Mouse (Mus musculus): ENCODE data around the gene Rec114. TPM values are rescaled to one million over a fixed set of nuclear protein-coding genes. Genes with fewer than 3 reads are reported as not detected.

Gene Rec114
- polyA plus RNA-seq, 1 experiment from 2014 or later: 1.0 TPM

DNA sequence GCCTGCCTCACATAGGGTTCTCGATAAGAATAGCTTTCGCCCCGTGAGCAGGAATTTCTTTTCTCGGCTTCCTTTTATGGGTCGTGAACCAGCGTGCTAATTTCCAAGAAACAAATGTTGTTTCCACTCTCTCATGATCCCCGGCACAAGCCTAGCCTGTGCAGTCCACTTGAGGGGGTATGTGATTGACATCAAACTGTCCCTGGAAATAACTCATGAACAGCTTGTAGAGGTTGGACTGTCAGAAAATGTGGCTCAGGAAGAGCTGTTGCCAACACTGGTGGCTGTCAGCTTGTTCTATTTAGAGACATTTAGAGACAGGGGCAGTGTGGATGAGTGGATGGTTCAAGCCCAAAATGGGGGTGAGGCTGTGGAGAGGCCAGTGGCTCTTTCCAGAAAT, 15.0 kb upstream of the Rec114 start:
- H3K9ac ChIP-seq (ENCODE audit: low read length): no peak overlapping the region
- DNase-seq (ENCODE audit: low spot score, missing footprints) (no peak), ATAC-seq (ENCODE audit: low FRiP score) (no peak)

GRCm38 (mm10) chr9:58756371-58757132, 12.8 kb upstream of the Rec114 start:
- Histone ChIP-seq H3K4me3 (ENCODE audit: low read depth, low read length) (no peak overlapping the region), H3K9me3 (ENCODE audit: control insufficient read depth, low read length) (no peaks in the 10 kb centered on the region), H3K4me1 (ENCODE audit: control insufficient read depth, insufficient read depth, low read length) (no peaks in the 10 kb centered on the region), H3K36me3 (ENCODE audit: control insufficient read depth, insufficient read depth, low read length) (no peaks in the 10 kb centered on the region), H3K4me2 (no peak overlapping the region), H3K27me3 (ENCODE audit: control insufficient read depth, insufficient read depth, low read length) (no peaks in the 10 kb centered on the region), H3K9ac (ENCODE audit: low read length) (no peak overlapping the region), H3K27ac (ENCODE audit: low read depth, low read length) (no peak overlapping the region)
- no peak for DNase-seq (ENCODE audit: low spot score, missing footprints)
- no peak for ATAC-seq (ENCODE audit: low FRiP score)
- 75% methylated on average over 12 of the region's 12 CpGs for WGBS

More for the DNA sequence above, 15.0 kb upstream of the Rec114 start:
- Histone ChIP-seq H3K9me3 (ENCODE audit: control insufficient read depth, low read length) (no peaks in the 10 kb centered on the region), H3K27ac (ENCODE audit: low read depth, low read length) (no peak overlapping the region), H3K4me3 (ENCODE audit: low read depth, low read length) (no peak overlapping the region), H3K36me3 (ENCODE audit: control insufficient read depth, insufficient read depth, low read length) (no peaks in the 10 kb centered on the region), H3K4me1 (ENCODE audit: control insufficient read depth, insufficient read depth, low read length) (no peaks in the 10 kb centered on the region), H3K27me3 (ENCODE audit: control insufficient read depth, insufficient read depth, low read length) (no peaks in the 10 kb centered on the region), H3K4me2 (no peak overlapping the region)
- WGBS: 88% methylated on average over 7 of the region's 7 CpGs

- Histone ChIP-seq H3K4me2 (no peak overlapping the region), H3K27me3 (ENCODE audit: control insufficient read depth, insufficient read depth, low read length) (no peaks in the 10 kb centered on the region), H3K4me3 (ENCODE audit: low read depth, low read length) (no peak overlapping the region), H3K4me1 (ENCODE audit: control insufficient read depth, insufficient read depth, low read length) (no peaks in the 10 kb centered on the region), H3K9me3 (ENCODE audit: control insufficient read depth, low read length) (no peaks in the 10 kb centered on the region), H3K27ac (ENCODE audit: low read depth, low read length) (no peak overlapping the region), H3K9ac (ENCODE audit: low read length) (no peak overlapping the region), H3K36me3 (ENCODE audit: control insufficient read depth, insufficient read depth, low read length) (no peaks in the 10 kb centered on the region)
- ATAC-seq (ENCODE audit: low FRiP score) (no peak), DNase-seq (ENCODE audit: low spot score, missing footprints) (no peak)
- WGBS: 94% methylated on average over 1 of the region's 1 CpGs
Measured at GRCm38 (mm10) chr9:58753606-58754005, 9.8 kb upstream of the Rec114 start.

DNA sequence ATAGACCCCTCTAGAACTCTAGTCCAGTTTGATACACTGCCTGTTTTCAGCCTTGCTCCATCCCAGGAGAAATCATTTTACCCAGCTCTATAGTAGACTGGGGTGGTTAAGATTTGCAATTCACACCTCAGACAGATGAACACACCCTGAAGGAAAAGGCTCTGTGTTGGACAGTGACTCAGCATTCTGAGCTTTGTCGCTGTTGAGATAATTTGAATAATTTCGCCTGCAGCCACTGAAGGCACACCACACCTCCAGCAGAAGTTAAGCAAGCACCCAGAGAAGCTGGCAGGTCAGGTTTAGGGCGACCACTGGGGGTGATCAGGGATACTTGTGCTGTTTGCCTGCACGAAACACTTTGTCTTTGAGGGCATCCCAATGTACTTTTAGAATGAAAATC, 4.4 kb upstream of the Rec114 start:
- ATAC-seq (ENCODE audit: low FRiP score) (no peak), DNase-seq (ENCODE audit: low spot score, missing footprints) (no peak)
- 66% methylated on average over 4 of the region's 4 CpGs for WGBS

GRCm38 (mm10) chr9:58747328-58747755, 3.6 kb upstream of the Rec114 start:
- no peak overlapping the region for H3K27ac ChIP-seq (ENCODE audit: low read depth, low read length)

More for the DNA sequence above, 4.4 kb upstream of the Rec114 start:
- Histone ChIP-seq H3K9me3 (ENCODE audit: control insufficient read depth, low read length) (no peaks in the 10 kb centered on the region), H3K4me1 (ENCODE audit: control insufficient read depth, insufficient read depth, low read length) (no peaks in the 10 kb centered on the region), H3K36me3 (ENCODE audit: control insufficient read depth, insufficient read depth, low read length) (no peaks in the 10 kb centered on the region), H3K4me2 (no peak overlapping the region), H3K27me3 (ENCODE audit: control insufficient read depth, insufficient read depth, low read length) (no peaks in the 10 kb centered on the region), H3K27ac (ENCODE audit: low read depth, low read length) (no peak overlapping the region), H3K4me3 (ENCODE audit: low read depth, low read length) (no peak overlapping the region), H3K9ac (ENCODE audit: low read length) (no peak overlapping the region)

GRCm38 (mm10) chr9:58742692-58743091, 1.1 kb downstream of the Rec114 start:
- ATAC-seq (ENCODE audit: low FRiP score): no peak
- H3K27ac ChIP-seq (ENCODE audit: low read depth, low read length): no peak overlapping the region

More at GRCm38 (mm10) chr9:58747328-58747755, 3.6 kb upstream of the Rec114 start:
- no peaks in the 10 kb centered on the region for H3K27me3 ChIP-seq (ENCODE audit: control insufficient read depth, insufficient read depth, low read length)
- no peak overlapping the region for H3K9ac ChIP-seq (ENCODE audit: low read length)
- no peak overlapping the region for H3K4me2 ChIP-seq
- no peak overlapping the region for H3K4me3 ChIP-seq (ENCODE audit: low read depth, low read length)
- 49% methylated on average over 6 of the region's 6 CpGs for WGBS
- no peaks in the 10 kb centered on the region for H3K36me3 ChIP-seq (ENCODE audit: control insufficient read depth, insufficient read depth, low read length)
- DNase-seq (ENCODE audit: low spot score, missing footprints): peak; percentile 72
- H3K9me3 ChIP-seq (ENCODE audit: control insufficient read depth, low read length): no peaks in the 10 kb centered on the region
- no peaks in the 10 kb centered on the region for H3K4me1 ChIP-seq (ENCODE audit: control insufficient read depth, insufficient read depth, low read length)
- ATAC-seq (ENCODE audit: low FRiP score): no peak

GRCm38 (mm10) chr9:58741369-58741768, 2.4 kb downstream of the Rec114 start:
- no peaks in the 10 kb centered on the region for H3K9me3 ChIP-seq (ENCODE audit: control insufficient read depth, low read length)
- H3K27me3 ChIP-seq (ENCODE audit: control insufficient read depth, insufficient read depth, low read length): no peaks in the 10 kb centered on the region
- 83% methylated on average over 20 of the region's 20 CpGs for WGBS
- no peak overlapping the region for H3K9ac ChIP-seq (ENCODE audit: low read length)
- H3K4me3 ChIP-seq (ENCODE audit: low read depth, low read length): no peak overlapping the region
- ATAC-seq (ENCODE audit: low FRiP score) (no peak), DNase-seq (ENCODE audit: low spot score, missing footprints) (peak; percentile 83)
- H3K4me2 ChIP-seq: no peak overlapping the region
- no peaks in the 10 kb centered on the region for H3K4me1 ChIP-seq (ENCODE audit: control insufficient read depth, insufficient read depth, low read length)
- no peaks in the 10 kb centered on the region for H3K36me3 ChIP-seq (ENCODE audit: control insufficient read depth, insufficient read depth, low read length)
- no peak overlapping the region for H3K27ac ChIP-seq (ENCODE audit: low read depth, low read length)

More at GRCm38 (mm10) chr9:58742692-58743091, 1.1 kb downstream of the Rec114 start:
- H3K4me1 ChIP-seq (ENCODE audit: control insufficient read depth, insufficient read depth, low read length): no peaks in the 10 kb centered on the region
- no peaks in the 10 kb centered on the region for H3K27me3 ChIP-seq (ENCODE audit: control insufficient read depth, insufficient read depth, low read length)
- H3K36me3 ChIP-seq (ENCODE audit: control insufficient read depth, insufficient read depth, low read length): no peaks in the 10 kb centered on the region
- DNase-seq (ENCODE audit: low spot score, missing footprints): no peak
- no peak overlapping the region for H3K4me3 ChIP-seq (ENCODE audit: low read depth, low read length)
- H3K4me2 ChIP-seq: no peak overlapping the region
- 88% methylated on average over 2 of the region's 2 CpGs for WGBS
- no peak overlapping the region for H3K9ac ChIP-seq (ENCODE audit: low read length)
- no peaks in the 10 kb centered on the region for H3K9me3 ChIP-seq (ENCODE audit: control insufficient read depth, low read length)

DNA sequence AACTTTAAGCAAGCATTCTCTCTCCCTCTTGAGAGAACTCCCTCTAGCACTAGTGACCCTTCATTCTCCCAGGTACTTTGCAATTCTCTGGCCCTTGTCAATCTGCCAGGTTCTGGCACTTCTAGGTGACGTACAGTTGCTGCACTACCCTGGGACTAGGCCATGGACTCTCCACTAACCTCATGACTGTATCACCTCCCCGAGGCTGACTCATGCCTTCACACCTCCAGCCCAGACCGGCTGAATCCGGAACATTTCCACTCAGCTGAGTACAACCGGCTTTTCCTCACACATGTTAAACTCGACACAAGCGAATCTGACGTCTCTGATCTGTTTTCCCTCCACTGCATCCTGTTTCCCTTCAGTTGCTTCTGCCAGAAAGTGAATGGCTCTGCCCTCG, 4.0 kb downstream of the Rec114 start:
- no peak overlapping the region for H3K9ac ChIP-seq (ENCODE audit: low read length)
- H3K4me2 ChIP-seq: no peak overlapping the region
- no peak for DNase-seq (ENCODE audit: low spot score, missing footprints)
- no peak for ATAC-seq (ENCODE audit: low FRiP score)
- no peaks in the 10 kb centered on the region for H3K27me3 ChIP-seq (ENCODE audit: control insufficient read depth, insufficient read depth, low read length)
- WGBS: 81% methylated on average over 9 of the region's 9 CpGs
- H3K36me3 ChIP-seq (ENCODE audit: control insufficient read depth, insufficient read depth, low read length): no peaks in the 10 kb centered on the region
- H3K27ac ChIP-seq (ENCODE audit: low read depth, low read length): no peak overlapping the region
- no peak overlapping the region for H3K4me3 ChIP-seq (ENCODE audit: low read depth, low read length)
- no peaks in the 10 kb centered on the region for H3K9me3 ChIP-seq (ENCODE audit: control insufficient read depth, low read length)
- H3K4me1 ChIP-seq (ENCODE audit: control insufficient read depth, insufficient read depth, low read length): no peaks in the 10 kb centered on the region

DNA sequence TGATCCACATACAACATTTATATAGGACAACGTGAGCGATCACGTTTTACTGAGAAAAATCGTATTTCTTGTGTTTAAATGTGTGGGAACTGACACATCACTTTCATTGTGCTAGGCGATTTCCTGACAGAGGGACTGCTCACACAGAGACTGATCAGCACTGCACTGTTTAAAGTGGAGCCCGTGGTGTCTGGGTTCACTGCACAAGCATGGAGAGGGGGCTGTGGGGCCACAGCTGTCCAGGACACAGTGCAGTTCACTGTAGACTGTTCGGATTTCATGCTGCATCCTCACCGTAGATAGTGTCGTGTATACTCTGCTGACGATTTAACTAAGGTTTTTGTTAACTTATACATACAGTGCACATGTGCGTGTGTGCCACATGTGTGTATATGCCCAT, 20.6 kb downstream of the Rec114 start:
- Histone ChIP-seq H3K27me3 (ENCODE audit: control insufficient read depth, insufficient read depth, low read length) (no peaks in the 10 kb centered on the region), H3K9me3 (ENCODE audit: control insufficient read depth, low read length) (no peaks in the 10 kb centered on the region), H3K27ac (ENCODE audit: low read depth, low read length) (no peak overlapping the region), H3K9ac (ENCODE audit: low read length) (no peak overlapping the region), H3K4me2 (no peak overlapping the region), H3K4me1 (ENCODE audit: control insufficient read depth, insufficient read depth, low read length) (no peaks in the 10 kb centered on the region), H3K4me3 (ENCODE audit: low read depth, low read length) (no peak overlapping the region), H3K36me3 (ENCODE audit: control insufficient read depth, insufficient read depth, low read length) (no peaks in the 10 kb centered on the region)
- WGBS: 78% methylated on average over 11 of the region's 11 CpGs
- ATAC-seq (ENCODE audit: low FRiP score) (no peak), DNase-seq (ENCODE audit: low spot score, missing footprints) (peak; percentile 78)
